11 mouse cellular contexts compared by ENCODE assay signal in genomic region chr9:61756801-61757342, GRCm38 (mm10).
A peak's percentile ranks its signal among the peaks of the same experiment; 100 is the strongest.
DNase-seq lines count a peak whose midpoint lies in the region; ATAC-seq and TF ChIP-seq lines count a peak whose summit lies in the region.
"Had no signal": no experiment of that assay in that cellular context is flagged by ENCODE, and none has a peak within 500 bp of the region (broad histone marks: within the 10 kb centered on the region; RNA-seq: fewer than 3 reads in every experiment).

No protein-coding gene starts in this region.

- H3K27ac ChIP-seq in left cerebral cortex, adult 2 months, result 0 out of 2 replicates have a peak overlapping the region, but pooled peaks have one; percentile 19
- no peak overlapping the region for H3K27ac ChIP-seq in lung, postnatal 0 days (ENCODE audit: low read length)
- H3K27ac ChIP-seq: embryonic facial prominence, embryonic 15.5 days had no signal

- no peak for TF ChIP-seq EP300 in lung, postnatal 0 days (IDR thresholded peaks at IDR 0.05)

- no peak overlapping the region for H3K9ac ChIP-seq in lung, postnatal 0 days (replicated peaks; ENCODE audit: low read depth)
- H3K9ac ChIP-seq: embryonic facial prominence, embryonic 15.5 days had no signal

- H3K36me3 ChIP-seq in lung, postnatal 0 days (ENCODE audit: insufficient read depth, low read length), result no peaks in the 10 kb centered on the region
- H3K36me3 ChIP-seq: embryonic facial prominence, embryonic 15.5 days had no signal

- TF ChIP-seq CTCF in left cerebral cortex, adult 2 months (IDR thresholded peaks at IDR 0.05), result no peak
- TF ChIP-seq CTCF in lung, postnatal 0 days (IDR thresholded peaks at IDR 0.05), result no peak

- whole genome bisulfite sequencing in lung, postnatal 0 days, result 58% methylated on average over 24 of the region's 24 CpGs

- intact Hi-C loops in left cerebral cortex, adult 2 months (cut with DNase I), result loop anchor here (10.0 kb wide), 1 partner anchor 182 kb away; no protein-coding TSS in a partner anchor
- intact Hi-C loops in left cerebral cortex, postnatal 36 days (cut with DNase I), result loop anchor here (5.0 kb wide), 1 partner anchor 45 kb away; no protein-coding TSS in a partner anchor
- intact Hi-C loops in heart, postnatal 36 days (cut with DNase I), result no loop called here

- no peaks in the 10 kb centered on the region for H3K4me1 ChIP-seq in lung, postnatal 0 days (ENCODE audit: insufficient read depth, low read depth, low read length)
- H3K4me1 ChIP-seq: megakaryocyte, embryonic 14.5 days had no signal

- H3K4me3 ChIP-seq in left cerebral cortex, adult 2 months, result no peak overlapping the region
- no peak overlapping the region for H3K4me3 ChIP-seq in lung, postnatal 0 days (ENCODE audit: low read depth, low read length)
- H3K4me3 ChIP-seq: embryonic facial prominence, embryonic 15.5 days; megakaryocyte, embryonic 14.5 days had no signal

- no peaks in the 10 kb centered on the region for H3K27me3 ChIP-seq in lung, postnatal 0 days (replicated peaks; ENCODE audit: insufficient read depth, low read length)

- no peaks in the 10 kb centered on the region for H3K9me3 ChIP-seq in lung, postnatal 0 days (ENCODE audit: low read length)
- H3K9me3 ChIP-seq: embryonic facial prominence, embryonic 15.5 days; megakaryocyte, embryonic 14.5 days had no signal

- no peak overlapping the region for H3K4me2 ChIP-seq in lung, postnatal 0 days (replicated peaks; ENCODE audit: low read depth, low read length)
- H3K4me2 ChIP-seq: embryonic facial prominence, embryonic 15.5 days; heart, embryonic 11.5 days had no signal

- DNase-seq in cerebellum, postnatal 36 days, result peak; percentile 12 to 28
- DNase-seq in cerebellum, adult 9-10 months, result no peak
- DNase-seq in left cerebral cortex, adult 2 months (ENCODE audit: extremely low spot score in 1 of 2, low spot score in 2 of 2), result peak in 1 of 2 experiments; percentile 42
- no peak for DNase-seq in left cerebral cortex, adult 11 months (ENCODE audit: low spot score)
- peak; percentile 18 to 56 for DNase-seq in left cerebral cortex, postnatal 36 days (ENCODE audit: low spot score in 2 of 2)
- peak; percentile 38 to 49 for DNase-seq in right cerebral cortex, postnatal 36 days (ENCODE audit: low spot score in 2 of 2)
- no peak for DNase-seq in lung, postnatal 0 days (ENCODE audit: low spot score)
- DNase-seq in heart, postnatal 36 days, result no peak

- ATAC-seq in lung, postnatal 0 days, result no peak

Comparison
In these comparisons a context has a peak if more than half of its experiments do, and no peak if none do; other contexts are left out.
1. DNase-seq: peak in cerebellum, postnatal 36 days (2 of 2), left cerebral cortex, postnatal 36 days (2 of 2) and right cerebral cortex, postnatal 36 days (2 of 2); none in cerebellum, adult 9-10 months (single experiment), left cerebral cortex, adult 11 months (single experiment), lung, postnatal 0 days (single experiment) and heart, postnatal 36 days (0 of 2).